Mouse (Mus musculus): ENCODE data around the gene Iqcn. TPM values are rescaled to one million over a fixed set of nuclear protein-coding genes. Genes with fewer than 3 reads are reported as not detected.
A peak's percentile ranks its signal among the peaks of the same experiment; 100 is the strongest.

Gene Iqcn
- total RNA-seq, 2 experiments from 2014 or later = not detected

GRCm38 (mm10) chr8:70700555-70700922, 2.7 kb upstream of the Iqcn start:
- DNase-seq = peak; percentile 91 to 96

GRCm38 (mm10) chr8:70701048-70701981, 1.9 kb upstream of the Iqcn start:
- DNase-seq = no peak

DNA sequence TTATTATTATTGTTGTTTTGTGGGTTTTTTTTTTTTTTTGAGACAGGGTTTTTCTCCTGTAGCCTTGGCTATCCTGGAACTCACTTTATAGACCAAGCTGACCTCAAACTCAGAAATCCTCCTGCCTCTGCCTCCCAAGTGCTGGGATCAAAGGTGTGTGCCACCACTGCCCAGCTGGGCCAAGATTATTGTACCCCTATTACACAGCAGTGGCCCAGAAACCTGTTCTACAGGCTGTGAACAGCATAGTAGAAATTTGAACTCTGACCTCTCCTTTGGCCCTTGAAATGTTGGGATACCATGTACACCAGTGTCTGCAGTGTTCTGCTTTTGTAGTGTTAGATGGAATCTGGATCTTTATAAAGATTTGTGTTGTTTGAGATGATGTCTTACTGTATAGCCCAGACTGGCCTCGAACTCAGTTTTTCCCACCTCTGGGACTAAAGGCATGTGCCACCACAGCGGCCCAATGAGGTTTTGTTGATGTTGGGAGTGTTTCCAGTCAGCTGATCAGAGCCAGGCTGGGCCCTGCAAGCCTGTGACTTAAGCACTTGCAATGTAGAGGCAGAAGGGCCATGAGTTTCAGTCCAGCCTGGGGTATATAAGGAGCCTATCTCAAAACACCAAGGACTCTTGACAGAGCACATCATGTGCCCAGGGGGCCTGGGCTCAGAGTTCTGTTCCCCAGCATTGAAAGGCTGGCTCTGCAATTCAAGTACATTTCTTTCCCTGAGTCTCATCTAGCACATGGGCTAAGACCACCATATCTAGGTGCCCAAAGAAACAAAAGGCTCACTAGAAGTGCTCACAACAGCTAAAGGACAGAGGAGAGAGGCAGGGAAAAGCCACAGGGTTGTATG, 1.0 kb upstream of the Iqcn start:
- DNase-seq = no peak

GRCm38 (mm10) chr8:70702842-70703182, 445 bp upstream of the Iqcn start:
- peak; percentile 84 to 87 for DNase-seq

DNA sequence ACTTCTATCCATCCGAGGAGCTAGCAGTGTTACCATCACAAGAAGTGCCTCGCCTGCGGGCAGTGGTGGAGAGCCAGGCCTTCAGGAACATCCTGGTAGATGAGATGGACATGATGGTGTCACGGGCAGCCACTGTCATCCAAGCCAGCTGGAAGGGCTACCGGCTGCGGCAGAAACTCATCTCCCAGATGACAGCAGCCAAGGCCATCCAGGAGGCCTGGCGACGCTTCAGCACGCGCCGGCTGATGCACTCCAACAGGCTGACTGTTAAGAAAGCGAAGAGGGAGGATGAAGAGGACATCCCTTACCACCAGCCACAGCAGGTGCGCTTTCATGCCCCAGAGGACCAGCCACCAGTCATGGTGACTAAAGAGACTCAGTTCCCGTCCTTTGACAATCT, 5.0 kb downstream of the Iqcn start:
- peak; percentile 75 to 83 for DNase-seq

- DNase-seq = no peak
These were observed 6.5 kb downstream of the Iqcn start for GRCm38 (mm10) chr8:70709794-70710193.

DNA sequence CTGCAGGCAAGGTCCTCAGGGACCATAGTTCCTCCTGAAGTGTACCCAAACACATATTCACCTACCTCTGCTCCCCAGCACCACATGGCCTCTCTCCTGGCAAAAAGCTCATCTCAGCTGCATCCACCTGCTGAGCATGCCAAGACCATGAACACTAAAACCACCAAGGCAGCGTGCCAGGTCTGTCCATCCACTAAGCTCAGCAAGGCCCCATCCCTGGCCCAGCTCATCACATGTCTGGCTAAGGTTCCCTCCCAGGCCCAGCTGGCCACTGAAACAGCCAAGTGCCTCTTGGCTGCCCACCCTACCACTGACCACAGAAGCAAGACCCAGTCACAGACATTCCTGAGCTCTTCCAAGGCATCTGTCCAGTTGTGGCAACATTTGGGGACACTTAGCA, 7.0 kb downstream of the Iqcn start:
- peak; percentile 52 to 74 for DNase-seq

- DNase-seq = peak; percentile 86 to 92
These were observed 7.8 kb downstream of the Iqcn start for GRCm38 (mm10) chr8:70711041-70711440.

GRCm38 (mm10) chr8:70713991-70714390, 10.7 kb downstream of the Iqcn start:
- DNase-seq = no peak

DNA sequence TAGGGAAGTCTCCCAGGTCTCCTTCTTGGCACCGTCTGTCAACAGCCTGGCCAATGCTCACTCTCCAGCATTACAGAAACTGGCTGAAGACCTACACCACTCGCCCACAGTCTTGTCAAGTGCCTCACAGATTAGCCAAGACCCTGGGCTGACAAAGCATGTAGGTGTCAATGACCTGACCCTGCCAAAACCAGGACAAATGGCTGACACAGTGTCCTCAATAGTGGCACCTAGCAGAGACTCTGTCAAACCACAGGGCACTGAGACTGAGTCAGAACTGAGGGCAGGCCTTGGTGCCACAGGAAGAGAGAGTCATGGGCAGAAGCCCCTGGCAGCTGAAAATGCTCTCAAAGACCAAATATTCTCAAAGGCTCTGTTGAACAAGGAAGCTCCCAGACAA, 11.8 kb downstream of the Iqcn start:
- no peak for DNase-seq

DNA sequence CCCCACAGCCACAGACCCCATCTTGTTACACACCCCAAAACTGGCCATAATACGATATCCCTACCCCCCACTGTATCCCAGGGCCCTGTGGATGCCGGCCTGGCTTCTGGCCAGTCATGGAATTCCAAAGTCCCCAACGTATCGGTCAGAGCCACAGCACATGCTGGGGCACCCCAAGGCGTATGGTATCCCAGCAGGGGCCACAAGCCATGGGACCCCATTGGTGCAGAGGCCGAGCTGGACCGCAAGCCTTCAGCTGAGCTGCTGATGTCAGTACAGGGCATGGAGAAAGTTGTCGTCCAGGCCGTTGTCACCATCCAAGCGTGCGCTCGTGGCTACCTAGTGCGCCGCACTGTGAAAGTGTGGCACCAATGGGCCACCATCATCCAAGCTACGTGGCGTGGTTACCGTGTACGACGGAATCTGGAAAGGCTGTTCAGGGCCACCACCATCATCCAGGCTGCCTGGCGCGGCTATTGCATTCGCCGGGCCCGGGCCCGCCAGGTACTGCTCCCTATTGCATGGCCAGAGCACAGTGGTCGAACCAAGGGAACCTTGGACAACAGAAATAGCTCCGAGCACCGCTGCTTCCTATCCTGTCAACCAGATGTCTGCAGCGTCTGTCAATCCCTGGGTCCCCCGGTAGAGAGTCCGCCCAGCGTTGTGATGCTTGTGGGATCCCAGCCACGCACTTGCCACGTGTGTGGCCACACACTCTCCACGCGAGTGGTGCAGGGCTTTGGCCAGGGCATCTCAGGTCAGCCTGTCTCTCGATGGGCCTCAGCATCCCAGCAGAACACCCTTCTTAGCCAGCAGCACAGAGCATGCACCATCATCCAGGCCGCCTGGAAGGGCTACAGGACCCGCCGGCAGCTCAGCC, 13.5 kb downstream of the Iqcn start:
- no peak for DNase-seq

DNA sequence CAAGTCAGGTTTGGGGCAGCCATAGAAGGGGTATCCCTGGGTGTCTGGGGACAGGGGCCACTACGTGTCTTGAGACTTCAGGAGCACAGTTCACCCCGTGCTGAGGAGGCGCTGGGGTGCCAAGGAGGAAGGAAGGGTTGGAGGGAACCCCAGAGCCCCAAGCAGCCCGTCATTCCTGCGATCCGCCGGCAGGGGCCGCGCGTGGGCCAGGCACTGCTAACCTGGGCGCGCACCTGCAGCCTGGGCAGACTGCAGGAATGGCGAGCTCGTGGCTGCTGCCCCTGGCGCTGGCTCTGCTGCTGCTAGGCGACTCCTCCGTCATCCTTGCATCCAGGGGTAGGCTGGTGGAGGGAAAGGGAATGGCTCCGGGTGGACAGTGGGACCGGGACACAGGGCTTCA, 15.0 kb downstream of the Iqcn start, which contains the start of gene Gm3336:
Gene Gm3336, plus strand, starts transcription at position 247 of the 400 bp plus-strand sequence.
- DNase-seq = peak; percentile 62 to 76

DNA sequence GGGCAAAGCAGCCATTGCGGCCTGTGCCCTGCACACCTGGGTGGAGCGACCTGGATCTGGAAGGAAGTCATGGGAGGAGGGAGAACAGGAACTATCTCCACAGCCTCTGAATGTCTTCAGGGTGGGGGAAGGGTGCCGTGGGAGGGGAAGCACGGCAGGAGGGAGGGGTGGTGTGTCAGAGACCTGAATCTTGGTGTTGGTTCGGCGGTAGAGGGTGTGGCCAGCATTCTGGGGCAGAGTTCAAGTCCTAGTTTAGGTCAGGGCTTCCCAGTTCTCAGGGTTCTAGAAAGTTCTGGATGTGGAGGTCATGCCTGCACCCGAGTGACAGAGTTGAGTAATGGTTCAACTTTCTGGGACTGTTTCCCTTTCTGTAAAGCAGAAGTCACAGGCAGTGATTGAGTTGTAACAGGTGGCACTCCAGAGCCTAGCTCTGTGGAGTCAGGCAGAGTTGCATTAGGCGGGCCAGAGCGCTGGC, 16.6 kb downstream of the Iqcn start:
- no peak for DNase-seq

DNA sequence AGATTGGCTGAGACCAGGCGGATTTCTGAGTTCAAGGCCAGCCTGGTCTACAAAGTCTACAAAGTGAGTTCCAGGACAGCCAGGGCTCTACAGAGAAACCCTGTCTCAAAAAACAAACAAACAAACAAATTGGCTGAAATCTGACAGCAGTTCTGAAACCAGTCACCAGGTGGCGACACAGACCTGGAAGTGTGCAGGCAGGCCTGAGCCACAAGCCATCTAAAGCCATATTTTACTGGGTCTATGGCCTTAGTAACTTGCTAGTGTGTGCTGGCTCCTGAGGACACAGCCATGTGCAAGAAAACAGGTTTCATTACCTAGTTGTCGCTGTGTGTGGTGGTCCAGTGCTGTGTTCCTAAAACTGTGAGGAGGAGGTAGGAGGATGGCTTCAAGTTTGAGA, 17.5 kb downstream of the Iqcn start:
- DNase-seq = peak; percentile 79 to 80

DNA sequence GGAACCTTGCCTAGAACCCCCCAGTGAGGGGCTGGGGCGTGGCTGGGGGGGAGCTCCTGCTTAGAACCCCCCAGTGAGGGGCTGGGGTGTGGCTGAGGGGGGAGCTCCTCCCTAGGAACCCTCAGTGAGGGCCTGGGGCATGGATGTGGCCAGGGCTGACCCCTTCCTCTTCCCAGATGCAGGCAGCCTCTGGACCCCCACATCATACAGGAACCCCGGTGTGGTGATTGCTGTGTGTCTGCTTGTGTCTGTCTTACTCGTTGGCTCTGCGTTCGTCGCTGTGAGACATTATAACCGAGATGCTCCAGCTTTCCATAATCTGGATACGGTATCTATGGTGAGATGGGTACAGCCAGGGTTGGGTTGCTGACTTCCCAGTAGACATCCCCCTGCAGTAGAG, 18.3 kb downstream of the Iqcn start:
- DNase-seq = no peak

DNA sequence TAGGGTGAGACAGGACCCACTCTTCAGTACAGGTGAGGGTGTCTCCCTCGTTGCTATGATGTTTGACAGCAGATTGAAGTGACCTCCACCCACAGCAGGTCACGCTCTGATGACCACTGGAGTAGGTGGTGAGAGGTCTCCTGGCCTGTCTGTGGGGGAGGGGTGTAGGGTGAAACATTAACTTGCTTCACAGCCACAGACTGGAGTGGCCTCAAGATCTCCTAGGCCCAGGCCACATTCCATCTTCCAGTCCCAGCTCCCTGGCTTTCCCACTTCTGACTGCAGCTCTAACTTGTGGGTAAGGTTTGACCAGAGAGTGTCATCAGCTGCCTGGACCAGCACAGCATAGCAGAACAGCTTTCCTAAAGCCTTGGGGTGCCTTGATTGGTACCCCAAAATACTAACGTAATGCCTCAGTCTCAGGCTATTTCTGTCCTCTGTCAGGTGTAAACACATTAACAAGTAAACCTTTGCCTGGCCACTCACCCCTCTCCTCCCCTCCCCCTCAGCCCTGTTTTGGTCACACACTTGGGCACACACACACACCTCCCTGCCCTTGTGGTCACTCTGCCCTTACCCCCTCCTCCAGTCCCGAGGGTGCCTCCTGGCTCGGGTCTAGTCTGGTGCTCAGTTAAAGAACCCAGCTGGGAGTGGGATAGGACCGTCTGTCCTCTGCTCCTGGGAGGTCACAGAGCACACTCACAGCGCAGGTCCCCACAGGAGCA, 20.4 kb downstream of the Iqcn start, which contains the start of gene Pde4c:
Gene Pde4c, plus strand, starts transcription at position 235 of the 725 bp plus-strand sequence.
- DNase-seq = no peak

GRCm38 (mm10) chr8:70724216-70724615, 21.0 kb downstream of the Iqcn start:
- DNase-seq = no peak

DNA sequence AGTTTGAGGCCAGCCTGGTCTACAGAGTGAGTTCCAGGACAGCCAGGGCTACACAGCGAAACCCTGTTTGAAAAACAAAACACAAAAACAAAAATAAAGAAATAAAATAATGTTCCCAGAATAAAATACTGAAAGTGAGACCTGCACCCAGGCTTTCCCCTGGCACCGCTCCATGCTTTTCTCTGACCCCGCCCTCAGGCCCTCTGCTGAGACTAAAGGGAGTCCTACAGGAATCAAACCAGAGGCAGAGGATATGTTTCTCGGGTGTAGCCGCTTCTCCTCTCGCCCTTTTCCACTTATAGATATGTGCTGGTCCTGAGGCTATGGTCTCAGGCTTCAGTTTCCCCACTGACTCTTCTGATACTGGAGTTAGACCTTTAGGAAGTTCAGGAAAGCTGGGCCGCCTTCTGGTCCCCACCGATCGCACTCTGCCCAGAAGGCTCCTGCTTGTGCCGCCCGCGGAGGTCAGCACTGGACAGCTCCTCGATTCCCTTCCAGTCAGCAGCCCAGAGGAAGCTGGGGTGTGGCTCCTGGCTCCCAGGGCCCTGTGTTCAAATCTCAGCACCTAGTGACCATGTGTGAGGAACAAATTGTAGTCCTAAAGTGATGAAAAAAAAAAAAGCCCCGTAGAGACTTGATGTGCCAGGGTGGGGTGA, 22.7 kb downstream of the Iqcn start:
- DNase-seq = peak; percentile 62 to 67

DNA sequence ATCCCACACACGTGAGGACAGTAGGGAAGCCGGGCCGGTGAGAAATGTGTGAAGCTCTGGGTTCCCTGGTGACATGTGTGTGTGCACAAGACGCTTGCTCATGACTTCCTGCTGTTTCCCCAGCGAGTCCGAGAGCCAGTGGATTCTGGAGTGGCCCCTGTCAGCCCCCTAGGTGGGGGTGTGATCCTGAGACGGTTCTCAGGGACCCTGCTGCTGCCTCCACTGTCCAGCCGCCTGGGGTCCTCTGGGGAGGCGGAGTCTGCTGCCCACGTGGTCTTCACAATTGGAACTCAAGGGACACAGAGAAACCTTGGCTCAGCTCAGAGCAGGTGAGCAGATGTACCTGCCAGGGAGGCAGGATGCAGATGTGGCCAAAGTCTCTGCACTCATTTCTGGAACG, 23.5 kb downstream of the Iqcn start:
- no peak for DNase-seq

- no peak for DNase-seq
These were observed 26.7 kb downstream of the Iqcn start for GRCm38 (mm10) chr8:70729808-70730475.
